Mouse (Mus musculus) liver, adult 2 months (tissue): Measurements from ENCODE around the gene Olfr612.

ENCODE experiments used
- CTCF ChIP-seq: fragments of 200-500 bp; IDR thresholded peaks from 2 replicates; pipeline ENCODE4 v1.5.1; 2011; ENCODE audit warnings: low read depth, low read length, control low read depth
- POLR2A ChIP-seq: fragments of 200-500 bp; IDR thresholded peaks from 2 replicates; pipeline ENCODE4 v1.6.1; 2011; ENCODE audit warnings: low read length, control low read depth; ENCODE audit not compliant: insufficient read depth; ENCODE audit errors: extremely low read depth

GRCm38 (mm10) chr7:103569043-103569442, 26.5 kb upstream of the Olfr612 start, which contains the start of gene Olfr616:
- TF ChIP-seq CTCF (no peak), POLR2A (no peak)
